Mouse (Mus musculus): ENCODE results near the gene Maz.

DNA sequence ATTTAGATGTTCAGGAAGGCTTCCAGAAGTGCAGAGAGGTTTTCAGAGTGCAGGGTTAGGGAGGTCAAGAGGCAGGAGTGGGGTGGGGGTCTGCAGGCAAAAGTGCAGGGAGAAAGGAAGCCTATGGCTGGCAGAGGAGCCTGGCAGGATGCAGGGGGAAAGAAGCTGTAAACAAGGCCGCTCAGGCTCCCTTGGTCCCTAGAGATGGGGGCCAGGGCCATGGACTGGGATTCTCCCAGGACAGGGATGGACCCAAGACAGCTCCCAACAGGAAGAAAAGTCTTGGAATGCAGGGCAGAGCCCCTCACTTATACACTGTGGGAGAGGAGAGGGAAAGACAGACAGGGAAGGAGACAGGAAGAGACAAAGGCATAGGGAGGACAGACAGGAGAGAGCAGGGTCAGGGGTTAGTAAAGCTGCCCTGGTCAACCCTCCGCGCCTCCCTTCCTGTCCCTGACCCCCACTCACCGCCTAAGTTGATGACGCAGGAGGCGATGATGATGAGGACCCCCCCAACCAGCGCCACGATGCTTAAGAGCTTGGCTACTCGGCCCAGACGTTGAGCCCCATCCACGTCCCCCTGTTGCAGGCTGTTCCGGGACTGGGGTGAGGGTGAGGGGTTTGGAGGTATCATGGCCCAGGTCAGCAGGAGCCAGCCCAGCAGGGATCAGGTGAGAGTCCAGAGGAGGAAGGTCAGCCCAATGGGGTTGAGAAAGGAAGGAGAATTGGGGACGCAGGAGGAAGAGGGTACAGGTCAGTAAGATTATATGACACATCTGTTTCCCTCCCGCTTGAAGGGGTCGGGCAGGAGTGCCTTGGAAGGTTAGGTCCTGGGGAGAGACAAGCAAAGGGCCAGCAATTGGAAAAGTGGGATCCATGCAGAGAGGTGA is 8.2 kb downstream of the Maz start:
- TF ChIP-seq TAL1 (IDR thresholded peaks at IDR 0.05; ENCODE audit: low read length): no peak
- no peak for TF ChIP-seq GATA1 (IDR thresholded peaks at IDR 0.05; ENCODE audit: low read length)

All from erythroblast, embryonic 14.5 days (primary cell).